ENCODE assay signal across 15 mouse cellular contexts in genomic region chr9:75432694-75433093, GRCm38 (mm10).
"Had no signal": no experiment of that assay in that cellular context is flagged by ENCODE, and none has a peak within 500 bp of the region (broad histone marks: within the 10 kb centered on the region; RNA-seq: fewer than 3 reads in every experiment).

No protein-coding gene starts in this region.

- H3K9ac ChIP-seq: liver, embryonic 15.5 days; liver, postnatal 0 days; lung, embryonic 15.5 days; midbrain, embryonic 12.5 days; midbrain, embryonic 15.5 days; neural tube, embryonic 12.5 days had no signal

- DNase-seq: liver, postnatal 0 days; lung, adult 2 months; lung, postnatal 14 days; lung, postnatal 36 days; right cerebral cortex, postnatal 14 days; thymus, adult 2 months; thymus, postnatal 25 days; thymus, postnatal 4 days had no signal

- H3K9me3 ChIP-seq: liver, embryonic 15.5 days; lung, embryonic 15.5 days; midbrain, embryonic 10.5 days; midbrain, embryonic 12.5 days; midbrain, embryonic 15.5 days; neural tube, embryonic 12.5 days had no signal

- H3K4me2 ChIP-seq: liver, embryonic 15.5 days; lung, embryonic 15.5 days; midbrain, embryonic 12.5 days; midbrain, embryonic 15.5 days; neural tube, embryonic 12.5 days had no signal

- H3K4me1 ChIP-seq: midbrain, embryonic 15.5 days; neural tube, embryonic 12.5 days had no signal

- H3K27ac ChIP-seq: liver, embryonic 15.5 days; lung, embryonic 15.5 days; midbrain, embryonic 10.5 days; midbrain, embryonic 12.5 days; midbrain, embryonic 15.5 days; neural tube, embryonic 12.5 days had no signal

- H3K4me3 ChIP-seq: liver, embryonic 15.5 days; lung, embryonic 15.5 days; midbrain, embryonic 10.5 days; midbrain, embryonic 12.5 days; midbrain, embryonic 15.5 days; neural tube, embryonic 12.5 days had no signal

- ATAC-seq: liver, postnatal 0 days; lung, postnatal 0 days; midbrain, embryonic 15.5 days had no signal

- H3K27me3 ChIP-seq: liver, embryonic 15.5 days; lung, embryonic 15.5 days; midbrain, embryonic 12.5 days; midbrain, embryonic 15.5 days; neural tube, embryonic 12.5 days had no signal

- H3K36me3 ChIP-seq: liver, embryonic 15.5 days; lung, embryonic 15.5 days; midbrain, embryonic 10.5 days; midbrain, embryonic 12.5 days; midbrain, embryonic 15.5 days; neural tube, embryonic 12.5 days had no signal
